Mouse (Mus musculus) c-Kit-positive CD71-negative TER-119-negative erythroid progenitor cells, embryonic 14.5 days (primary cell): Measurements from ENCODE around the gene Asphd1.

ENCODE experiments used
- DNase-seq: peaks from one replicate; pipeline ENCODE4 v3.0.0-alpha.2; 2013; ENCODE audit warnings: low read depth

Asphd1 gene

DNA sequence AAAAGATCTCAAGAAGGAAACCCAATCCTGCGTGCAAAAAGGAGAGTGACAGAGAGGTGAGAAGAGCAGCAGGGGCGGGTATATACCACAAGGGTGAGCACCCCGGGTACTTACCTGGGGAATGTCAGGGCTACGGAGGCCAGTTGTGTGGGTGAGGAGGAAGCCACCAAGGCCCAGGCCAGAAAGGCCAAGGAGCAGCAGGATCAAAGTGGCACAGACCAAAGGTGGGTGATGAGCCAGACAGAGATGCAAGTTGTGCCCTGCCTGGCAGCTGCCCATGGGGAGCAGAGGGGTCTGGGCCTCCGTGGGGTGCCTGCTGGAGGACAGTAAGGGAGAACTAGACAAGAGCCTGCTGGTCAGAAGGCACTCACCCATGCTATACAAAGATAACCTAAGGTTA is 52.5 kb downstream of the Asphd1 start:
- no peak for DNase-seq
